Mouse (Mus musculus) right cerebral cortex, postnatal 25 days (tissue): ENCODE results near the gene Akap8l.
A peak's percentile ranks its signal among the peaks of the same experiment; 100 is the strongest.

Source experiments
- DNase-seq: peaks from one replicate; pipeline ENCODE4 v3.0.0; 2022

Gene Akap8l

GRCm38 (mm10) chr17:32350382-32350983 lies at the start of gene Akap8l:
Gene Akap8l (minus strand): TSS chr17:32350607.
- DNase-seq: peak; percentile 95

GRCm38 (mm10) chr17:32396266-32396665 lies 45.9 kb upstream of the Akap8l start:
- no peak for DNase-seq

- DNase-seq: no peak
Observed at GRCm38 (mm10) chr17:32393944-32394343, 43.5 kb upstream of the Akap8l start.

DNA sequence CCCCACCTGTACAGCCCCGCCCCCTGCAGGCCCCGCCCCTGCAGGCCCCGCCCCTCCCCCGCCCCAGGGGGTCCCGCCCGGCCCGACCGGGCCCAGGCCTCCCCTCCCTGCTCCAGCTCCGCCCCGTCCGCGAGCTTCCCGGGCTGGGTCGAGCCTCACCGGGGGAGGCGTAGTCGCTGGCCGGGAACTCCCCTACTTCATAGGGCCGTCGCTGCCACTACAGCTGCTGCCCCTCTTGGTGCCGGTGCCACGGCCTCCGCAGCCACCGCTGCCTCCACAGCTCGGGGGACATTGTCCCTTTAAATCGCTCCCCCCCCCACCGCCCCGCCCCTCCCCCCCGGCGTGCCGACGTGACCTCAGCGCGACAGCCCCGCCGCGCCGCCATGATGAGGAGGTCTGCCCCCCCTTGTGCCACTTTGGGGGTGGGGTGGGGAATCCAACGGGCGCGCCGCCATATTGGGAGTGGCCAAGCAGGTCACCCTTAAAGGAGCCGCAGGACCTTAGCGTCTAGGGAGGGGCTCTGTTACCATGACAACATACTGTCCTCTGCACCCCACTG lies 38.8 kb upstream of the Akap8l start, which contains the start of gene Wiz:
TSS of gene Wiz (minus strand) at position 339 of the 559 bp plus-strand sequence.
- peak; percentile 90 for DNase-seq

GRCm38 (mm10) chr17:32388370-32389100 lies 38.1 kb upstream of the Akap8l start:
- DNase-seq: peak; percentile 40

- DNase-seq: no peak
Observed at GRCm38 (mm10) chr17:32387986-32388369, 37.6 kb upstream of the Akap8l start.

DNA sequence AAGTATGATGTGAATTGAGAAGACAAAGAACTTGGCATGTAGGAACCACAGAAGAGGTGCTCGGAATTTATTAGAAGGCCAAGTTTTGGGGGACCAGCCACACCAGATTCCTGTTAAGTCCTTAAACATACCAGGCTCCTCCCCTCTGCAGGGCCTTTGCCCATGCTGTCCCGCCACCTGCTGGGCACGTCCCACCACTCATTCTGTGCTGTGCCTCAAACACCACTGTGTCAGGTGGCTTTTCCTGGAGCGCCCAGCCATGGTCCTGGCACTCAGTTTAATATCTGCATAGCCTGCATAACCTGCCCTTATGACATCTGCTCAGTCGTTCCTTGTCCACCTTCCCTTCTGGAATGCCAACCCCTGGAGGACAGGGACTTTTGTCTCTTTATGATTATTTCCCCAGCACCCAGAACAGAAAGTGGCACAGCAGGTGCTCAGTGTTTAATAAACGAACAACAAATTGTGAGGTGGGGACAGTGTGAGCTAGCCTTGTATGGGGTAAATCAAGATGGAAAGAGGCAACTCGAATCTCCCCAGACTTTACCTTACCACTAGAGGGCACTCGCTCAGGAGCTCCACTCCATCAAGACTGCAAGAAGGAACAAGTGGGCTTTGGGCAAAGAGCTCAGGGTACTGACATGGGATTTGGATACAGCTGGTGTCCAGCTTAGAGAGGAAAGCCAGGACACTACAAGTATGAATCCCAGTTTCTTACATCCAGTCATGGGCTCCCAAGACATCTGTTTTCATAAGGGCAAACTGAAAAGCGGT lies 36.4 kb upstream of the Akap8l start:
- DNase-seq: no peak

GRCm38 (mm10) chr17:32383661-32384060 lies 33.3 kb upstream of the Akap8l start:
- no peak for DNase-seq

DNA sequence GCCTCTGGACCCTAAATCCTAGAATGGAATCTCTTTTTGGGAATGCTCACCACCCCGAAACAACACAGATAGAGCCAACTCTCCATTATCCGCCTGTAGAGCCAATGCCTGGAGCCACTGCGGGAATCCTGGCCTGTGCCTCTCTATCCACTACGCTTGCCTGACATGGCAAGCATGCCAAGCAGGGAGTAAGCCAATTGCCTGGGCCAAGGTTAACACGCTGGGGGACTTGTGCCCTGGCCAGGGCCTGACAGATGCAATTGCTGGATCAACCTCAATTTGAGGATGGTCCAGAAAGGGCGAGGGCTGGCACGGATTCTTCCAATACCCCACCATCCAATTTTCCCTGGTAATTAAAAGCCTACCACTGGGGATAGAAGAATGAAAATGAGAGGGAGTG lies 32.2 kb upstream of the Akap8l start:
- DNase-seq: no peak

DNA sequence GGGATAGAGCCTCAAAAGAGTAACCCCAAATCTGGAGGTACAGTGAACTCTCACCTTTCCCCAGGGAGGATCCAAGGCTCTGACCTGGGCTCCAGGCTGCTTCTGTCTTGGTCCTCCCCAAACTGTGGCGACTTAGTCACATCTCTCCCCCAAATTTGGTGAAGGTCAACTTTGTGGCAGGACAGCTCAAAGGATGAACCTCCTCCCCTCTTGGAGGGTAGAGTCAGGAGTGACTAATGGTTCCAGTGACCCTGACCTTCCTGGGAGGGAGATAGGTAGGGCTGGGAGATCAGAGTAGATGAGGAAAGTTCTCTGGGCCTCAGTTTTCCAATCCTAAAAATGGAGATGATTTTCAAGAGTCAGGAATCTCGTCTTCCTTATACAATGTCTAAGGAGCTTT lies 28.4 kb upstream of the Akap8l start:
- no peak for DNase-seq

- no peak for DNase-seq
Observed at GRCm38 (mm10) chr17:32377137-32377536, 26.7 kb upstream of the Akap8l start.

DNA sequence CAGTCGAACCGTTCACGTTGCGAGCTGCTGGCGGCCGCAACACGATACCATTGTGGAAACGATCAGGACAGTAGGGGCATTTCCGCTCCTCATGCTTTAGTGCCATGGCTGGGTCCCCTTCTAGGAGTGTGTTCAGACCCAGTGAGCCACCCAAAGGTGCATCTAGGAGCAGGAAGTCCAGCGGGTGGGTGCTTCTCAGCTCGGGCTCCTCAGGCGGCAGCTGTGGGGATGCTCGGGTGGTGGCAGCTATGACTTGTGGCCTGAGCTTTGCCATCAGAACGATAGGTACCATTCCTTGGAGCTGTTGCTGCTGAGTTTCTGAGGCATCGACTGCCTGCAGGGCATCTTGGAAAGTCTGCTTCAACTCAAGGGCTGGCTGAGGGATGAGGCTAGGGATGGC lies 26.1 kb upstream of the Akap8l start:
- no peak for DNase-seq

DNA sequence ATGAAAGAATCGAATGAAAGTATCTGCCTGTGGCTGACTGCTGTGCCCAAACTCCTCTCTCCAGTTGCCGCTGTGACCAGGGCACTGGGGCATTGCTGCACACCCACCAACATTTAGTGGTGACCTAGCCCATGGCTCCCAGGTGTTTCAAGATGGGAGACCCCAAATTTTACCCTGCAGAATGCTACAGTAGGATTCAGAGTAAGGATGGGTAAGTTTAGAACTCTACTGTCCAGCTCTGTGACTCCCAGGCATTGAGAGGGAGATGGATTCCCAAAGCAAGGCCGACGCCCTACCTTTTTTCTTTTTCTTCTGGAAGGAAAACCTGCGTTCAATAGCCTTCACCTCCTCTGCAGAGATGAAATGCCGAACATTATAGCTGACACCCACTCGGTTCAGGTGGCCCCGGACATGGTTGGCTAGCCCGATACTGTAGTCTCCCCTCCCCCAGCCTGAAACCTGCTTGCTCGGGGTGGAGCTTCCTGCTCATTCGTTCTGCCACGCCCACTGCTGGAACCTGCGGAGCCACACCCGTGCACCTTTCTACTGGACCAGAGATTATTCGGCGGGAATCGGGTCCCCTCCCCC lies 18.7 kb upstream of the Akap8l start:
- no peak for DNase-seq

GRCm38 (mm10) chr17:32367706-32368105 lies 17.3 kb upstream of the Akap8l start:
- no peak for DNase-seq

DNA sequence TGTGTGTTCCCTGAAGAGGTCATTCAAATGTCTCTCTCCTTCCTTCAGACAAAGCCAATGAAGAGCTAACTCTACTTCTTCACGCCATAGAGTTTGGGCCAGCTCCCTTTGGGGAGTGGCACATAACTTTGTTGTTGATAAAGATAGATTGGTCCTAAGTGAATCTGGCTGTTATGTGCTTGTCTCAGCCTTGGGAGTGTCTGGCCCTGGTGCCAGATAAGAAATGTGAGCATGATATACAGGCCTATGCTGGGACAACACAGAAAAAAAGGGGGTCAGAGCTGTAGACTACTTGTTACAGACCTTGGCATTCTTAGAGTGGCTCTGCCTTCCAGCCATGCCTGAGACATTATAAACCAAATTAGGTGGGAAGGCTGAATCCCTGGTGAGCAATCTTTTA lies 14.9 kb upstream of the Akap8l start:
- no peak for DNase-seq

DNA sequence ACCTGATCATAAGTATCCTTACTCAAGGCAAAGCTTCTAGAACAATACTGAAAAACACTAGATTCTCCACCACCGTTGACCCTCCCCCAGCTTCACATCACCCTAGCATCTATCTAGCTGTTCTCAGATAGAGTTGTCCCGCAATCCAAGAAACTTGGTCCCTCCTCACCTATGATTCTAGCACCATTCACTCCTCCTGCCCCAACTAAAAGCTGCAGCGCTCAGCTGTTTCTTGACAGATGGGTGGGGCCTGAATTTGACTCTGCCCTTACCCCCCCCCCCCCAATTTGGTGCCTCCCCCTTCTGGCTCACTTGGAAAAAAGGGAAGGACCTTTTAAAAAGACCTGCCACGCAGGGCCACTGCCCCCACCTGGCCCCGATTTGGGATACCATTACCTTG lies 14.4 kb upstream of the Akap8l start:
- no peak for DNase-seq

GRCm38 (mm10) chr17:32364331-32364730 lies 13.9 kb upstream of the Akap8l start:
- peak; percentile 91 for DNase-seq

- DNase-seq: no peak
Observed at GRCm38 (mm10) chr17:32363821-32364301, 13.5 kb upstream of the Akap8l start.

DNA sequence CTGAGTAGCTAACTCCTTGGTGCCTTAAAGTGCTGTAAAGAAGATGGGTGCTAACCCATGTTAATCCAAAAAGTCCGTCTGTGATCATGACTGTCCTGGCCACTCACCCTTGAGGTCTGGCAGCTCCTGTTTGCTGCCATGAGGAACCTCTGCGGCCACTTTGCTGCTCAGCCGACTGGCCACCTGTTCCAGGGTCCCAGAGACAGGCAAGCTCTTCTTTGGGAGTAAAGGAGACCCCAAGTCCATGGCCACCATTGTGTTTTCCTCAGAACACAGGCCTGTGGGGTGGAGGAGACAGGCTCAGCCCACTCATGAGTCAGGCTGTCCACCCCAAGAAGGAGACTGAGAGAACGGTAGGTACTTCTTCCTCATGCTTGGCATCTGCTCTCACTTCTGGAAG lies 12.3 kb upstream of the Akap8l start:
- no peak for DNase-seq

GRCm38 (mm10) chr17:32359928-32360327 lies 9.5 kb upstream of the Akap8l start:
- DNase-seq: no peak

DNA sequence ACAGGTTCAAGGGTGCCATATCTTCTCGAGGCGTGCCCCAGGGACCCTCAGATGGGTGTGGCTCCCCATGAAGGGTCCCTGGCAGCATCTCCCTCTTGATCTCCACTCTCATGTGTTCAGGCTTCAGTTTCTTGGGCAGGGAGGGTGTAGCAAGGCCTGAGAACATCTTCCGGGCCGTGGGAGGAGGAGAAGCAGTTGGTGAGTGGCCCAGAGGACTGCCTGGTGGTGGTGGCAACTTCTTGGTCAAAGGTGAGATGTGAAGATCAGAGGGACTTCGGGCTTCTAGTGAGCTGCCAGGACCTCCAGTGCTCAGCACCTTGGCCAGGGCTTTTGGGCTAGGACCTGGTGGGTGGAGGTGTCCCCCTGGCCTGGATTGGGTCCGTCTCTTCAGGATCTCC lies 8.5 kb upstream of the Akap8l start:
- no peak for DNase-seq

- DNase-seq: no peak
Observed at GRCm38 (mm10) chr17:32358192-32358942, 8.0 kb upstream of the Akap8l start.
